Mouse (Mus musculus) kidney, postnatal 0 days (tissue): Measurements from ENCODE around the gene Gskip. TPM values are rescaled to one million over a fixed set of nuclear protein-coding genes. Genes with fewer than 3 reads are reported as not detected.

Experiments
- ATAC-seq: fragments of 200-750 bp; cut with Nextera tagmentation; replicated peaks from 2 replicates; pipeline ENCODE4 v1.8.0; 2017; ENCODE audit warnings: low read depth, moderate number of reproducible peaks, moderate TSS enrichment, moderate library complexity; ENCODE audit not compliant: low FRiP score
- DNase-seq: peaks from one replicate; pipeline ENCODE4 v3.0.0-alpha.2; 2016; ENCODE audit warnings: low spot score
- H3K27ac ChIP-seq: fragments of 300-500 bp; sonication (generic); 2 replicates; pipeline ENCODE4 v1.5.1; 2014; ENCODE audit warnings: mild to moderate bottlenecking
- H3K27me3 ChIP-seq: fragments of 300-500 bp; sonication (generic); 2 replicates; pipeline ENCODE4 v1.6.1; 2014; ENCODE audit warnings: low read length, mixed read lengths; ENCODE audit not compliant: insufficient read depth
- H3K36me3 ChIP-seq: fragments of 300-500 bp; sonication (generic); 2 replicates; pipeline ENCODE4 v1.6.1; 2014; ENCODE audit warnings: low read length, mixed read lengths; ENCODE audit not compliant: insufficient read depth
- H3K4me1 ChIP-seq: fragments of 300-500 bp; sonication (generic); replicated peaks from 2 replicates; pipeline ENCODE4 v1.6.1; 2014; ENCODE audit warnings: antibody characterized with exemption, low read length, mixed read lengths; ENCODE audit not compliant: insufficient read depth
- H3K4me2 ChIP-seq: fragments of 300-500 bp; sonication (generic); 2 replicates; pipeline ENCODE4 v1.6.1; 2014; ENCODE audit warnings: mild to moderate bottlenecking, low read length, moderate library complexity, mixed read lengths
- H3K4me3 ChIP-seq: fragments of 300-500 bp; sonication (generic); replicated peaks from 2 replicates; pipeline ENCODE4 v1.5.1; 2014; ENCODE audit warnings: low read depth, low read length
- H3K9ac ChIP-seq: fragments of 300-500 bp; sonication (generic); 2 replicates; pipeline ENCODE4 v1.6.1; 2014; ENCODE audit warnings: low read depth, low read length
- H3K9me3 ChIP-seq: fragments of 300-500 bp; sonication (generic); replicated peaks from 2 replicates; pipeline ENCODE4 v1.6.1; 2016; ENCODE audit warnings: low read length, inconsistent platforms, mixed read lengths
- CTCF ChIP-seq: IDR thresholded peaks from 2 replicates; pipeline ENCODE4 v1.5.1; 2016; ENCODE audit warnings: antibody characterized with exemption, low read depth, mild to moderate bottlenecking, moderate library complexity
- WGBS: fragments of 180-500 bp; shearing (Covaris S2); extraction: QIAGEN DNeasy Blood & Tissue Kit; methylation state at CpG from one replicate; pipeline ENCODE4 v1.1.7; 2014; 5-methylcytosine and 5-hydroxymethylcytosine counted together
- polyA plus RNA-seq: library from polyadenylated mRNA; unstranded; fragments of >200 nt; fragmentation: Nextera tagmentation; extraction: Ambion mirVana; gene quantifications from 2 replicates; pipeline ENCODE4 v1.2.1, GENCODE M21; 2015

Gene Gskip
- 27.3 and 28.5 TPM in 2 replicates for polyA plus RNA-seq

DNA sequence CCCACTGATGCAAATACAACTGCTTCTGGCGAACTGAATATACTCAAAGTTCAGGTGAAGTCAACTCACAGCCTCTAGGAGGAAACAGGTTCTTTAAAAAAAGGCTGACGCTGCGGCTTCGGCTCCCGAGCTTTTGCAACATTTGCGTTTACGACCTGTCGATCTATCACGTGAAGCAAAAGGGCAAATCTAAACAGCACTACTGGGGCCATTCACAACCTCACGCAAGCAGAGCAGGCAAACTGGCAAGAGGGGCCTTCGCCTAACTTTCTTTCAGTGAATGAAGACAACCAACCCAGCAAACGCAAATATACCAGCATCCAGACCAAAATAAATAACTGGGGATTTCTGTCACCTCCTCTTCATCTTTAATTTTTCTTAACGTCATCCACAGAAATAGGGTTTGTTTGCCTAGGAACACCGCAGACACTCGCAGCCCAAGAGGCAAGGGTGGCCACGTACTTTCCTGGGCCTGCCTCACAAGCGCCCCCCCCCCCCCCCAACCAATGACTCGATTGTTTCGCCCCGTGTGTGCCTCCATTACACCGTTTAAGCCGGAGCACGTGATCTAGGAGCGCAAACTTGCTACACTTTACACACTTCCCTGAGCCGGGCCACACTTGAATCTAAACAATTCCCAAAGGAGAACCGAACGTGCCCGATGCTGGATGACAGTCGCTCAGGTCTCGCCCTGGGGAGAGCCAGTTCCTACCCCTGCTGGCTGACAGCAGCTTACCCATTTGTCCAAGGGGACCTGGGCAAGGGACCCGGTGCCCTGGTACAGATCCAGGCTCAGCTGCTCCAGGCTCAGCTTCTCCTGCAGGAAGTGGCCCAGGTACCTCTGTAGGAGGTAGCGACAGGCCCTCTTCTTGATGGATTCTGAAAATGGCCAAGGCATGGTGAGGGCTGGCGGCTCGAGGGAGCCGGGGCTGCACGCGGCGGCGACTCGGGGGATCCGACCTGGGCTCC is at the start of gene Gskip:
Gene Gskip (plus strand): TSS at position 897 of the 969 bp plus-strand sequence.
- TF ChIP-seq CTCF = no peak
- DNase-seq (peak; percentile 74), ATAC-seq (peak; percentile 9; the same call in 1 of the 2 replicates)
- Histone ChIP-seq H3K4me1 (0 out of 2 replicates have a peak, but pooled peaks cover 20% of the 10 kb centered on the region), H3K4me2 (peak within 1 kb of the TSS; percentile 90), H3K9ac (peak within 1 kb of the TSS; percentile 79), H3K4me3 (peak within 1 kb of the TSS; percentile 79), H3K9me3 (no peaks in the 10 kb centered on the region), H3K27me3 (no peaks in the 10 kb centered on the region), H3K36me3 (no peaks in the 10 kb centered on the region; the same call in 1 of the 2 replicates), H3K27ac (peak within 1 kb of the TSS; percentile 89)
- WGBS = under 1% methylated on average over 41 of the region's 41 CpGs

GRCm38 (mm10) chr12:105636551-105636950 is 48.1 kb upstream of the Gskip start:
- Histone ChIP-seq H3K27me3 (no peaks in the 10 kb centered on the region), H3K9ac (no peak overlapping the region), H3K36me3 (peaks cover 78% of the 10 kb centered on the region), H3K9me3 (no peaks in the 10 kb centered on the region), H3K4me1 (no peaks in the 10 kb centered on the region), H3K4me2 (no peak overlapping the region), H3K27ac (no peak overlapping the region), H3K4me3 (no peak overlapping the region)
- DNase-seq (no peak), ATAC-seq (no peak)
- 87% methylated on average over 9 of the region's 9 CpGs for WGBS
- no peak for TF ChIP-seq CTCF

DNA sequence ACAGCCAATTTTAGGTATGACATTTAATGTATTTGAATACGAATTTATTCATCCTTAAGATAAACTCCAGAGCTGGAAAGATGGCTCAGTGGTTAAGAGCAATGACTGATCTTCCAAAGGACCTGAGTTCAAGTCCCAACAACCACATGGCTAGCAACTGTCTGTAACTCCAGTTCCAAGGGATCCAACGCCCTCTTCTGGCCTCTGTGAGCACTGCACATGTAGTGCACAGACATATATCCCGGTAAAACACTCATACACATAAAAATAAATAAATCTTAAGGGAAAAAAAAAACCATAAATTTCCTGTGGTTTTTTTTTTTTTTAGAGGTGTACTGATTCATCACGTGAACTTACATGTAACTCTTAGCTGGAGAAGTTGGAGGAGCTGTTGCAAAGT is 47.1 kb upstream of the Gskip start:
- no peak overlapping the region for H3K4me3 ChIP-seq
- no peak overlapping the region for H3K4me2 ChIP-seq
- H3K9ac ChIP-seq = no peak overlapping the region
- H3K27me3 ChIP-seq = no peaks in the 10 kb centered on the region
- no peak overlapping the region for H3K27ac ChIP-seq
- no peaks in the 10 kb centered on the region for H3K4me1 ChIP-seq
- no peaks in the 10 kb centered on the region for H3K9me3 ChIP-seq
- 70% methylated on average over 4 of the region's 4 CpGs for WGBS
- no peak for DNase-seq
- ATAC-seq = no peak
- peak; percentile 45 for TF ChIP-seq CTCF
- peaks cover 87% of the 10 kb centered on the region for H3K36me3 ChIP-seq

DNA sequence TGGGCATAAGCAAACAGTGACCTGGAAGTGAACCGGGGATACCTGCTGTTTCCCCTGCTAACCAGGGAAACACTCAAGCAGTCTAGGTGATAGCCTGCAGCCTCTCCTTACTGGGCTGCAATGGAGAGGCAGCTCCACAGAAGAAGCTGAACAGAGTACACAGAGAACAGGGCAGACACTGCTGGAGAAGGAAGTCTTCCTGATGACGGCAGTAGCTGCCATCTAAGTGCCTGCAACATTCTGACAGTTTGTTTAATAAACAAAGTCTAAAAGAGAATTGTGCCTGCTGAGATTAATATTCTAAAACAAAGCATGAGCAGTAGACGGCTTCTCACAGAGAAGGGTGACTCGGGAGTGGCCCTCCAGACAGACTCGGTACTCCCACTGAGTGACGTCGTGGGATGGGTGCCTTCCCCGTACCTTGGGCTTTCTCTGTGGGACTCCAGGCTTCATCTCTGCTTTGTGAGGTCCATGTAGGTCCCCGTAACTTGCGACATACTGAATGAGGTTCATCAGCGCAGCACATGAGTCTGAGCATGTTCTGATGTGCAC is 41.8 kb upstream of the Gskip start:
- Histone ChIP-seq H3K4me1 (no peaks in the 10 kb centered on the region), H3K9me3 (no peaks in the 10 kb centered on the region), H3K27ac (no peak overlapping the region), H3K36me3 (peaks cover 81% of the 10 kb centered on the region), H3K9ac (no peak overlapping the region), H3K4me3 (no peak overlapping the region), H3K4me2 (no peak overlapping the region), H3K27me3 (no peaks in the 10 kb centered on the region)
- TF ChIP-seq CTCF = no peak
- 91% methylated on average over 11 of the region's 11 CpGs for WGBS
- DNase-seq = no peak
- no peak for ATAC-seq

DNA sequence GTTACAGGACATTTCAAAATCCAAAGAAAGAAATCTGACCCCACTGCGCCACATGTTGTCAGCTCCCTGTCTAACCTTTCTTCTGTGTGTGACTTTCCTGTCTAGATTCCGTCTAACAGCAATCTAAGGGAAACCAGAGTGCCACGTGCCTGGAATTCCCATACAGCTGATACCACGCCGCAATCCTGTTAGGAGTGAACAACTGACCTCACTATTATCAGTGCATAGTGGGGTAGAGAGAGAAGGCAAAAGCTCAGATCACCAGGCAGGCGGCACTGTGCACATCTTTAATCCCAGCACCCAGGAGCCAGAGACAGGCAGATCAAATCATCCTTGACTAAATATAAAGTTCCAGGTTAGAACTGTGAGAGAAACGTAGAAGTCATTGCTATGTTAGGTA is 28.8 kb upstream of the Gskip start:
- TF ChIP-seq CTCF = no peak
- H3K4me3 ChIP-seq = no peak overlapping the region
- 92% methylated on average over 7 of the region's 7 CpGs for WGBS
- no peaks in the 10 kb centered on the region for H3K27me3 ChIP-seq
- DNase-seq (no peak), ATAC-seq (no peak)
- no peak overlapping the region for H3K9ac ChIP-seq
- H3K36me3 ChIP-seq = peaks cover 76% of the 10 kb centered on the region
- H3K4me2 ChIP-seq = no peak overlapping the region
- H3K4me1 ChIP-seq = no peaks in the 10 kb centered on the region
- no peak overlapping the region for H3K27ac ChIP-seq
- no peaks in the 10 kb centered on the region for H3K9me3 ChIP-seq

DNA sequence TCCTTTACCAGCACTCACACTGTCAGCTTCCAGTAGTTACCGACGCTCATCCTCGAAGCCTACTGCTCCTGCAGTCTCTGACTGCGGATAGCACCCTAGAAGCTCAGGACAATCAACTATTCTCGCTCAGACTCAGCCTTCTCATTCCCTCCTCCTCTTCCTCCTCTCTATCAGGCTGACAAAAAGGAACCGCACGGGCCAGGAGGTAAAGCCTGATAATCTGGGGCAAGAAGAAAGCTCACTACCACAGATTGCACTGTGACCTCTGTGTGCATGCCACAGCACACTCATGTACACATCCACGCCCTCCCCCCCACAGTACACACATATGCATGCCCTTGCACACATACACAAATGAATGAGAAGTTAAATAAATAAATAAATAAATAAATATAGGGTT is 8.4 kb upstream of the Gskip start:
- H3K27me3 ChIP-seq = no peaks in the 10 kb centered on the region
- no peak for ATAC-seq

More for the DNA sequence above, 8.4 kb upstream of the Gskip start:
- no peak overlapping the region for H3K4me3 ChIP-seq
- no peak for DNase-seq
- H3K9me3 ChIP-seq = no peaks in the 10 kb centered on the region
- H3K4me1 ChIP-seq = no peaks in the 10 kb centered on the region
- H3K9ac ChIP-seq = no peak overlapping the region
- TF ChIP-seq CTCF = no peak
- WGBS = 91% methylated on average over 8 of the region's 8 CpGs
- H3K4me2 ChIP-seq = no peak overlapping the region
- no peak overlapping the region for H3K27ac ChIP-seq
- H3K36me3 ChIP-seq = peaks cover 10% of the 10 kb centered on the region
